Mouse (Mus musculus) liver, embryonic 16.5 days (tissue): ENCODE results near the gene Klf5. TPM values are rescaled to one million over a fixed set of nuclear protein-coding genes. Genes with fewer than 3 reads are reported as not detected.

Experiments
- ATAC-seq: fragments of 200-750 bp; cut with Nextera tagmentation; 2 replicates; pipeline ENCODE4 v1.8.0; 2017; ENCODE audit warnings: low read depth, mild to moderate bottlenecking, moderate number of reproducible peaks, moderate library complexity
- H3K27ac ChIP-seq: fragments of 300-500 bp; sonication (generic); 2 replicates; pipeline ENCODE4 v1.5.1; 2014; ENCODE audit warnings: mild to moderate bottlenecking, low read length
- H3K27me3 ChIP-seq: fragments of 300-500 bp; sonication (generic); 2 replicates; pipeline ENCODE4 v1.6.1; 2014; ENCODE audit warnings: low read depth, low read length, mixed read lengths; ENCODE audit not compliant: control insufficient read depth, insufficient read depth
- H3K36me3 ChIP-seq: fragments of 300-500 bp; sonication (generic); 2 replicates; pipeline ENCODE4 v1.6.1; 2014; ENCODE audit warnings: mild to moderate bottlenecking; ENCODE audit not compliant: control insufficient read depth, insufficient read depth
- H3K4me1 ChIP-seq: fragments of 300-500 bp; sonication (generic); 2 replicates; pipeline ENCODE4 v1.6.1; 2014; ENCODE audit warnings: low read depth, low read length, mixed read lengths; ENCODE audit not compliant: control insufficient read depth
- H3K4me2 ChIP-seq: fragments of 300-500 bp; sonication (generic); 2 replicates; pipeline ENCODE4 v1.6.1; 2014; ENCODE audit warnings: low read depth, low read length, mixed read lengths
- H3K4me3 ChIP-seq: fragments of 300-500 bp; sonication (generic); 2 replicates; pipeline ENCODE4 v1.5.1; 2014; ENCODE audit warnings: low read depth, mild to moderate bottlenecking, low read length
- H3K9ac ChIP-seq: fragments of 300-500 bp; sonication (generic); 2 replicates; pipeline ENCODE4 v1.6.1; 2014; ENCODE audit warnings: low read depth, low read length
- H3K9me3 ChIP-seq: fragments of 300-500 bp; sonication (generic); replicated peaks from 2 replicates; pipeline ENCODE4 v1.6.1; 2016; ENCODE audit warnings: low read length; ENCODE audit not compliant: control insufficient read depth
- WGBS: fragments of 180-500 bp; shearing (Covaris S2); extraction: QIAGEN DNeasy Blood & Tissue Kit; methylation state at CpG from one replicate; pipeline ENCODE4 v1.1.7; 2014; ENCODE audit not compliant: insufficient replicate concordance; 5-methylcytosine and 5-hydroxymethylcytosine counted together
- polyA plus RNA-seq: library from polyadenylated mRNA; unstranded; fragments of >200 nt; fragmentation: Nextera tagmentation; extraction: Ambion mirVana; gene quantifications from 2 replicates; pipeline ENCODE4 v1.2.1, GENCODE M21; 2015

Gene Klf5
- polyA plus RNA-seq, 1 experiment from 2014 or later: 2.4 TPM

GRCm38 (mm10) chr14:99324523-99324922 is 26.0 kb downstream of the Klf5 start:
- 47% methylated on average over 4 of the region's 4 CpGs for whole genome bisulfite sequencing
- no peak overlapping the region for H3K9ac ChIP-seq
- H3K9me3 ChIP-seq: no peaks in the 10 kb centered on the region
- H3K4me3 ChIP-seq: no peak overlapping the region
- no peaks in the 10 kb centered on the region for H3K36me3 ChIP-seq
- H3K4me1 ChIP-seq: no peaks in the 10 kb centered on the region
- ATAC-seq: no peak
- H3K4me2 ChIP-seq: no peak overlapping the region
- H3K27me3 ChIP-seq: no peaks in the 10 kb centered on the region
- H3K27ac ChIP-seq: no peak overlapping the region

- no peaks in the 10 kb centered on the region for H3K9me3 ChIP-seq
- H3K4me3 ChIP-seq: no peak overlapping the region
- WGBS: 68% methylated on average over 12 of the region's 12 CpGs
- no peak for ATAC-seq
- H3K36me3 ChIP-seq: no peaks in the 10 kb centered on the region
- no peak overlapping the region for H3K27ac ChIP-seq
- no peak overlapping the region for H3K9ac ChIP-seq
- H3K4me1 ChIP-seq: no peaks in the 10 kb centered on the region
- no peaks in the 10 kb centered on the region for H3K27me3 ChIP-seq
- H3K4me2 ChIP-seq: no peak overlapping the region
Observed at GRCm38 (mm10) chr14:99325597-99326472, 27.3 kb downstream of the Klf5 start.

- H3K9me3 ChIP-seq: no peaks in the 10 kb centered on the region
- no peaks in the 10 kb centered on the region for H3K4me1 ChIP-seq
- H3K36me3 ChIP-seq: no peaks in the 10 kb centered on the region
- no peak overlapping the region for H3K9ac ChIP-seq
- H3K4me3 ChIP-seq: no peak overlapping the region
- ATAC-seq: no peak
- WGBS: 68% methylated on average over 3 of the region's 3 CpGs
- H3K27me3 ChIP-seq: no peaks in the 10 kb centered on the region
- H3K4me2 ChIP-seq: no peak overlapping the region
- H3K27ac ChIP-seq: no peak overlapping the region
Observed at GRCm38 (mm10) chr14:99336598-99336997, 38.1 kb downstream of the Klf5 start.

- ATAC-seq: no peak
- 54% methylated on average over 8 of the region's 8 CpGs for WGBS
Observed at GRCm38 (mm10) chr14:99339021-99339420, 40.5 kb downstream of the Klf5 start.

GRCm38 (mm10) chr14:99339681-99340522 is 41.4 kb downstream of the Klf5 start:
- Histone ChIP-seq H3K4me3 (no peak overlapping the region), H3K27ac (no peak overlapping the region), H3K36me3 (no peaks in the 10 kb centered on the region), H3K4me2 (no peak overlapping the region), H3K9ac (no peak overlapping the region), H3K9me3 (no peaks in the 10 kb centered on the region), H3K27me3 (no peaks in the 10 kb centered on the region), H3K4me1 (no peaks in the 10 kb centered on the region)
- 22% methylated on average over 9 of the region's 9 CpGs for WGBS
- no peak for ATAC-seq

More at GRCm38 (mm10) chr14:99339021-99339420, 40.5 kb downstream of the Klf5 start:
- Histone ChIP-seq H3K4me1 (no peaks in the 10 kb centered on the region), H3K27ac (no peak overlapping the region), H3K36me3 (no peaks in the 10 kb centered on the region), H3K9ac (no peak overlapping the region), H3K4me3 (no peak overlapping the region), H3K27me3 (no peaks in the 10 kb centered on the region), H3K9me3 (no peaks in the 10 kb centered on the region), H3K4me2 (no peak overlapping the region)

- Histone ChIP-seq H3K9ac (no peak overlapping the region), H3K4me3 (no peak overlapping the region), H3K9me3 (no peaks in the 10 kb centered on the region), H3K27me3 (no peaks in the 10 kb centered on the region), H3K27ac (no peak overlapping the region), H3K36me3 (no peaks in the 10 kb centered on the region), H3K4me2 (no peak overlapping the region), H3K4me1 (no peaks in the 10 kb centered on the region)
- 70% methylated on average over 1 of the region's 1 CpGs for WGBS
- ATAC-seq: no peak
Observed at GRCm38 (mm10) chr14:99340703-99341102, 42.2 kb downstream of the Klf5 start.

- Histone ChIP-seq H3K4me1 (no peaks in the 10 kb centered on the region), H3K4me2 (no peak overlapping the region), H3K27me3 (no peaks in the 10 kb centered on the region), H3K9ac (no peak overlapping the region), H3K27ac (no peak overlapping the region), H3K36me3 (no peaks in the 10 kb centered on the region), H3K9me3 (no peaks in the 10 kb centered on the region), H3K4me3 (no peak overlapping the region)
- 65% methylated on average over 13 of the region's 13 CpGs for WGBS
- ATAC-seq: no peak
Observed at GRCm38 (mm10) chr14:99348175-99348764, 49.8 kb downstream of the Klf5 start.

- no peak for ATAC-seq
- WGBS: 72% methylated on average over 6 of the region's 6 CpGs
Observed at GRCm38 (mm10) chr14:99349606-99350005, 51.1 kb downstream of the Klf5 start.

More at GRCm38 (mm10) chr14:99349606-99350005, 51.1 kb downstream of the Klf5 start:
- no peaks in the 10 kb centered on the region for H3K27me3 ChIP-seq
- no peak overlapping the region for H3K4me2 ChIP-seq
- no peaks in the 10 kb centered on the region for H3K36me3 ChIP-seq
- H3K4me1 ChIP-seq: no peaks in the 10 kb centered on the region
- H3K9ac ChIP-seq: no peak overlapping the region
- H3K27ac ChIP-seq: no peak overlapping the region
- H3K4me3 ChIP-seq: no peak overlapping the region
- H3K9me3 ChIP-seq: no peaks in the 10 kb centered on the region
